Mouse (Mus musculus): Measurements from ENCODE around the gene Dmac2.

GRCm38 (mm10) chr7:25644136-25644535 lies 24.9 kb downstream of the Dmac2 start:
- no peak for TF ChIP-seq CTCF (IDR thresholded peaks at IDR 0.05; ENCODE audit: borderline replicate concordance, insufficient read depth, low read length)
- TF ChIP-seq POLR2A (IDR thresholded peaks at IDR 0.05; ENCODE audit: low read depth, low read length) = no peak
